Mouse (Mus musculus) megakaryocyte, embryonic 14.5 days (primary cell): ENCODE results near the gene Acadvl. TPM values are rescaled to one million over a fixed set of nuclear protein-coding genes. Genes with fewer than 3 reads are reported as not detected.

Experiments
- H3K27me3 ChIP-seq: replicated peaks from 2 replicates; pipeline ENCODE3; 2012; ENCODE audit warnings: inconsistent platforms
- H3K36me3 ChIP-seq: replicated peaks from 2 replicates; pipeline ENCODE3; 2012; ENCODE audit warnings: low read length, inconsistent platforms, mixed read lengths
- H3K4me1 ChIP-seq: 2 replicates; pipeline ENCODE4 v1.6.1; 2012; ENCODE audit warnings: inconsistent platforms
- H3K4me3 ChIP-seq: replicated peaks from 2 replicates; pipeline ENCODE3; 2012; ENCODE audit warnings: moderate library complexity, mild to moderate bottlenecking, inconsistent platforms
- H3K9me3 ChIP-seq: 2 replicates; pipeline ENCODE4 v1.6.1; 2012; ENCODE audit warnings: inconsistent platforms
- FLI1 ChIP-seq: IDR thresholded peaks from 2 replicates; pipeline ENCODE4 v1.6.1; 2012; ENCODE audit warnings: low read length, inconsistent platforms, mixed read lengths
- GATA1 ChIP-seq: IDR thresholded peaks from 3 replicates; pipeline ENCODE4 v1.6.1; 2012; ENCODE audit warnings: mixed read lengths, low read length, inconsistent platforms, borderline replicate concordance
- polyA plus RNA-seq: library from polyadenylated mRNA; stranded (reverse); fragments of >175 nt; gene quantifications from 2 replicates; pipeline ENCODE4 v1.2.3, GENCODE M21; 2012; ENCODE audit warnings: low replicate concordance; ENCODE audit not compliant: insufficient read depth

Gene Acadvl
- polyA plus RNA-seq, 1 experiment = 12.7 TPM

DNA sequence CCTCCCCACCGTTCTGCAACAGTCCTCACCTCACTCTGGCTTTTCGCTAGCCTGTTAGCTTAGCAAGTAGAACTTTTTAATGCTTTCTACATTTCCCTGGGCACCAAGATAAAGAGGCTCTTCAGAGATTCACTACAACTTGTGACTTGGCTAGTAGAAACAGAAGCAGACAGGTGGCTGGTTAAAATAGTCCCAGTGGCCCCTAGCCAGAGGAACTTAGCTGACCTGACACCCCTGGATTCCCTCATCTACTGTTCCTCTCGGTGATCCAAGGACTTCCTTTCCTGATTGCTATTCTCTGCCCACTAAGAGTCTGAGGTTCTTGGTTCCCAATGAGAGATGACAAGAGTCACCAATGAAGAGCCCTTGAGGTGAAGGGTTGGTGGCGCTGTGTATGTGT lies 31.8 kb downstream of the Acadvl start:
- TF ChIP-seq FLI1 (no peak), GATA1 (no peak)
- Histone ChIP-seq H3K27me3 (no peaks in the 10 kb centered on the region), H3K36me3 (peaks cover 60% of the 10 kb centered on the region), H3K4me1 (peaks cover 49% of the 10 kb centered on the region), H3K9me3 (no peaks in the 10 kb centered on the region), H3K4me3 (peak overlapping the region; percentile 79)

- H3K36me3 ChIP-seq = peaks cover 59% of the 10 kb centered on the region
Observed at GRCm38 (mm10) chr11:69982877-69983276, 32.3 kb downstream of the Acadvl start.

GRCm38 (mm10) chr11:69982225-69982624 lies 33.0 kb downstream of the Acadvl start, which contains the start of gene Elp5:
Gene Elp5, minus strand, starts transcription at chr11:69982517.
- Histone ChIP-seq H3K27me3 (no peaks in the 10 kb centered on the region), H3K9me3 (no peaks in the 10 kb centered on the region), H3K4me1 (peaks cover 44% of the 10 kb centered on the region), H3K36me3 (peaks cover 58% of the 10 kb centered on the region), H3K4me3 (peak within 1 kb of the TSS; percentile 95)
- no peak for TF ChIP-seq GATA1

More at GRCm38 (mm10) chr11:69982877-69983276, 32.3 kb downstream of the Acadvl start:
- H3K27me3 ChIP-seq = no peaks in the 10 kb centered on the region
- no peaks in the 10 kb centered on the region for H3K9me3 ChIP-seq
- TF ChIP-seq GATA1 (no peak), FLI1 (no peak)
- peak overlapping the region; percentile 95 for H3K4me3 ChIP-seq
- peaks cover 45% of the 10 kb centered on the region for H3K4me1 ChIP-seq

- Histone ChIP-seq H3K36me3 (peaks cover 57% of the 10 kb centered on the region), H3K27me3 (no peaks in the 10 kb centered on the region), H3K4me3 (peak within 1 kb of the TSS; percentile 95), H3K4me1 (peaks cover 44% of the 10 kb centered on the region), H3K9me3 (no peaks in the 10 kb centered on the region)
- no peak for TF ChIP-seq FLI1
- TF ChIP-seq GATA1 = no peak
Observed at GRCm38 (mm10) chr11:69981141-69981762, 34.0 kb downstream of the Acadvl start, which contains the start of gene Ctdnep1. Gene Ctdnep1, plus strand, starts transcription at chr11:69981156.

DNA sequence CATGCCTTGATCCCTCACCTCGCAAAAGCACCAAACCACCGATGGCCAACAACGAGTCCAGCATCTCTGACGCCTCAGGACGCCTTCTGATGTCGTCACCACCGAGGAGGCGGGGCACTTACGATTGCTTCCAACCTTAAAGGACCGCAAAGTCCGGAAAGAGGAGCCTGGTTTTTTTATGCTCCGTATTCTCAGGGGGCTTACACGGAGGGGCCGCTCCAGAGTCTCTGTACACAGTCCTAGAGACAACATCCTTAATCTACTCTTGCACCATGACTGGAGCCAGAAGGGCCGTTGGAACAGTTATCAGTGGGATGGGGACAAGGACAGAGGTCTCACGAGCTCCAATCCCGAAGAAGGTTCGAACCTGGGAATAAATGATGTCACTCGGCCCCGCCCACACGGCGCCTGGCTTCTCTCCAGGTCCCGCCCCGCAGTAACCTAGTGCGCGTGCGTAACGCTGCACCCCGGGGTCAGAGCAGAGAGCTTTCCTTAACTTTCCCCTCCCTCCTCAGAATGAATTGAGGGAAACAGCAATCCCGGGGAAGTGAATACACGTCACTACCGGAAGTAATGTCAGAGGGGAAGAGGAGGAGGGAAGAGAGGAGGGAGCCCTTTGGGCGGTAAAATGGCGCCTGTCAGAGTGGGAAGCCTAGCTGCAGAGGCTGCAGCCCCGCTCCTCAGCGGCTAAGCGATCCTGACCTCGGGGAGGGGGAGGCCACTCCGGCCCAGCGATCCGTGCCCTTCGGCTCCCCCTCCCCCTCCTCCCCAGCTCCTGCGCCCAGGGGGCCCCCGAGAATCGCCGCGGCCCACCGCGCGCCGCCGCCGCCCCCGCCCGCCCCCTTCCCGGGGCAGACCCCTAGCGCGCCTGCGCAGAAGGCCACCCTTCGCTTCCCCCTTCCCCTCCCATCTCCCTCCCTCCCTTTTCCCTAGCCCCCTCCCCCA lies 34.7 kb downstream of the Acadvl start:
- Histone ChIP-seq H3K4me3 (peak overlapping the region; percentile 95), H3K9me3 (no peaks in the 10 kb centered on the region), H3K4me1 (peaks cover 44% of the 10 kb centered on the region), H3K36me3 (peaks cover 59% of the 10 kb centered on the region), H3K27me3 (no peaks in the 10 kb centered on the region)
- TF ChIP-seq FLI1 (peak; percentile 90; the same call in 1 of the 2 replicates), GATA1 (no peak)

DNA sequence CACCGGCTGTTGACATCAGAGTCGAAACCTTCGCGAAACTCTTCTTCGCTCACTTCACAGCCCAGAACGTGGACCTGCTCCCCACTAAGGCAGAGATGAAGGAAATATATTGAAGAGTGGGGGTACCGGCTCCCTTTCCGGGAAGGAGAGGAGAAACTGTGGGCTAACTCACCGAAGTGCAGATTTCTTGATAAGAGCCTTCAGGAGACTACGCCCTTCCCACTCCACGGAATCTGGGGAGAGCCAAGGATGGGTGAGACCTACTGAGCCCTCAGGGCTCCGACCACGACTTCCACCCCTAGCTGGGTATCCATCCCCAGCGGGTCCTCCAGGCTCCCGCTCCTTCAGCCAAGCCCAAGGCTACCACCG lies 35.4 kb downstream of the Acadvl start:
- TF ChIP-seq FLI1 = no peak
- Histone ChIP-seq H3K27me3 (no peaks in the 10 kb centered on the region), H3K9me3 (no peaks in the 10 kb centered on the region), H3K4me1 (peaks cover 40% of the 10 kb centered on the region), H3K4me3 (peak overlapping the region; percentile 95), H3K36me3 (peaks cover 59% of the 10 kb centered on the region)

- H3K4me1 ChIP-seq = peaks cover 17% of the 10 kb centered on the region
- H3K36me3 ChIP-seq = peaks cover 75% of the 10 kb centered on the region
- TF ChIP-seq FLI1 = no peak
- TF ChIP-seq GATA1 = no peak
- H3K4me3 ChIP-seq = no peak overlapping the region
- no peaks in the 10 kb centered on the region for H3K27me3 ChIP-seq
- no peaks in the 10 kb centered on the region for H3K9me3 ChIP-seq
Observed at GRCm38 (mm10) chr11:69976271-69976670, 38.9 kb downstream of the Acadvl start.

DNA sequence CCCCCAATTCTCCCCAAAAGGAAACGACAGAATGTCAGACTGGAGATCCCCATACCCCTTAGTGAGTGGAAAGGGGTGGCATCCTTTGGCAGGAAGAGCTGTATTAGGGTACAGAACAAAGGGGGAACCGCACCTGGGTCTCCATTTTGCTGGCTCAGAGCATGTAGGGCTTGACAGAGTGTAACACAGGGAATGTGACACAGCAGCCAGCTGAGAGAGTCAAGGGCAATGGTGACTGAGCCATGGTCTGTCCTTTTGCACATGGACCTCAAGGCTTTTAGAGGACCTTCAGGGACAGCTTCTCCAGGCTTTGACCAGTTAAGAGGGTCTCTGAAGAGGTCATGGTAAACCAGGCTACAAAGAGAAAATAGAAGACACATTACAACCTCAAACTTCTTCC lies 40.3 kb downstream of the Acadvl start:
- TF ChIP-seq GATA1 (no peak), FLI1 (no peak)
- peaks cover 17% of the 10 kb centered on the region for H3K4me1 ChIP-seq
- peaks cover 86% of the 10 kb centered on the region for H3K36me3 ChIP-seq
- no peaks in the 10 kb centered on the region for H3K27me3 ChIP-seq
- H3K9me3 ChIP-seq = no peaks in the 10 kb centered on the region
- no peak overlapping the region for H3K4me3 ChIP-seq

- peaks cover 17% of the 10 kb centered on the region for H3K4me1 ChIP-seq
- peaks cover 81% of the 10 kb centered on the region for H3K36me3 ChIP-seq
- H3K27me3 ChIP-seq = peaks cover 16% of the 10 kb centered on the region
- TF ChIP-seq GATA1 (no peak), FLI1 (no peak)
- no peak overlapping the region for H3K4me3 ChIP-seq
- H3K9me3 ChIP-seq = no peaks in the 10 kb centered on the region
Observed at GRCm38 (mm10) chr11:69970775-69971174, 44.4 kb downstream of the Acadvl start.

DNA sequence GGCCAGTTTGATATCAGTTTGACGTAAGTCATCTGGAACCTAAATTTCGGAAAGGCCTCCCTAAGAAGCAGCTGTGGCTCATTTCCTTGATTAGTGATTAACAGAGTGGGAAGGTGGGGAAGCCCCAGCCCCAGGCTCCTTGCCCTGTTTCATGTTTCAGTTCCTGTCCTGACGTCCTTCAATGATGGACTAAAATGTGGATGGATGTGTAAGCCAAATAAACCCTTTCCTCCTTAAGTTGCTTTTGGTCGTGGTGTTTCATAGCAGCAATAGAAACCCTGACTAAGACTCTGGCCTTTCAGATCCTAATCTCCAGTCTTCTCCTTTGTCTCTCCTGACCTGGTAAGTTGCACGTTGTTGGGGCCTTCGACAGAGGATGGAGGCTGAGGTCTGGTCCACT lies 45.0 kb downstream of the Acadvl start:
- H3K4me3 ChIP-seq = no peak overlapping the region
- peaks cover 21% of the 10 kb centered on the region for H3K27me3 ChIP-seq
- no peak for TF ChIP-seq FLI1
- TF ChIP-seq GATA1 = no peak
- H3K4me1 ChIP-seq = peaks cover 22% of the 10 kb centered on the region
- no peaks in the 10 kb centered on the region for H3K9me3 ChIP-seq
- peaks cover 76% of the 10 kb centered on the region for H3K36me3 ChIP-seq
